Mouse (Mus musculus): ENCODE results near the gene Ryr1.

- TF ChIP-seq CTCF (IDR thresholded peaks at IDR 0.05; ENCODE audit: borderline replicate concordance, insufficient read depth, low read depth, low read length) (no peak), POLR2A (IDR thresholded peaks at IDR 0.05; ENCODE audit: borderline replicate concordance, insufficient read depth, low read length) (no peak)
Observed at GRCm38 (mm10) chr7:29048070-29048469, 76.9 kb downstream of the Ryr1 start.
